ENCODE assay signal across 13 mouse cellular contexts in genomic region chr1:52986692-52987091, GRCm38 (mm10). TPM values are rescaled to one million over a fixed set of nuclear protein-coding genes. Genes with fewer than 3 reads are reported as not detected.
DNase-seq lines count a peak whose midpoint lies in the region.
"Had no signal": no experiment of that assay in that cellular context is flagged by ENCODE, and none has a peak within 500 bp of the region (broad histone marks: within the 10 kb centered on the region; RNA-seq: fewer than 3 reads in every experiment).

No protein-coding gene starts in this region.

- peak; percentile 19 for DNase-seq in layer of hippocampus, adult 9-11 months
- no peak for DNase-seq in layer of hippocampus, postnatal 10 days (ENCODE audit: low spot score in 2 of 2)
- peak; percentile 78 for DNase-seq in cerebellum, adult 9-10 months
- DNase-seq in left cerebral cortex, adult 8-10 months (ENCODE audit: low spot score in 2 of 2): peak; percentile 9 to 36
- peak; percentile 23 to 25 for DNase-seq in right cerebral cortex, postnatal 36 days (ENCODE audit: low spot score in 2 of 2)
- no peak for DNase-seq in adipocyte (ENCODE audit: low spot score)
- no peak for DNase-seq in kidney, adult 18-20 months
- DNase-seq in gastrocnemius, adult 8-10 months (ENCODE audit: low spot score in 2 of 2): no peak
- DNase-seq: gastrocnemius, postnatal 14 days; liver, embryonic 13.5 days; lung, postnatal 36 days; midbrain, embryonic 14.5 days; thymus, postnatal 36 days had no signal

RNA-seq across cellular contexts. Expression of gene 1700019D03Rik, which starts 33.3 kb away (rescaled TPM):
- total RNA-seq in layer of hippocampus, postnatal 10 days (2021): 1 to 10 TPM; 6.3 to 9.3 TPM
- 10 to 100 TPM; 11.3 to 16.3 (median 13.1) TPM for total RNA-seq in left cerebral cortex, adult 8-10 months (2022)
- total RNA-seq in gastrocnemius, adult 8-10 months (2022): 1 to 10 TPM in 1 of 4 experiments, under 1 TPM in 3; 0.48 to 1.4 (median 0.58) TPM

Comparison
In these comparisons a context has a peak if more than half of its experiments do, and no peak if none do; other contexts are left out.
1. DNase-seq: peak in layer of hippocampus, adult 9-11 months (single experiment), cerebellum, adult 9-10 months (single experiment), left cerebral cortex, adult 8-10 months (2 of 2) and right cerebral cortex, postnatal 36 days (2 of 2); none in layer of hippocampus, postnatal 10 days (0 of 2), adipocyte (single experiment), kidney, adult 18-20 months (single experiment) and gastrocnemius, adult 8-10 months (0 of 2).